ENCODE assay signal across 8 mouse cellular contexts in the genomic region with DNA sequence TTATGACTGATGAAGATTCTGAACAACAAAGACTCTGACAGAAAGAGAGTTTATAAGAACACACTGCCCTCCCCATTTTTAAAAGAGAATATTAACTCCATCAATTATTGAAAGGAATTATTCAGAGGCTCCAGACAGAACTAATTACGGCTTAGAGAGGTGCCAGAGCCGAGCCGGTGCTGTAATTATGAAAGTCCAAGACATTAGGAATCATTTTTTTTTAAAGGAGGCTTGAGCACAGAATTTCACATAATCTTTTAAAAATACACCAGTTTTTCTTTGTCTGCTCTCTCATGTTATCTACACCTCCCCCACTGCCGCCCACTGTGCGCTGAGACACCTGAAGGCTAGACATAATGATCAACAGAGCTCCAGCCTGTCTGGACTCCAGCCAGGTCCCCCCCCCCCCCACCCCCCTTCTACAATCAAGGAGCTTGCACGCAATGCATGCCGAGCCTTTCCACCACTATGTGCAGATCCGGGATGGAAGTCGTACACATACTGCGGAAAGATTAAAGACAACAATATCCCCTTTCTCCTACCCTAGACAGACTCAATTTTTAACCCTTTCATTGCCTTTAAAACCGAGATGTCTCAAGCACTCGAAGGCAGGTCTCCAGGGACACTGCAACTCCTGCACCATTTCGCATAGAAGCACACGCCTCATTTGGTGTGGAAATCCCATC.
DNase-seq lines count a peak whose midpoint lies in the region; ATAC-seq and TF ChIP-seq lines count a peak whose summit lies in the region.

No protein-coding gene starts in this region.

- peak overlapping the region; percentile 69 for H3K4me2 ChIP-seq in limb, embryonic 13.5 days (replicated peaks)
- H3K4me2 ChIP-seq in midbrain, embryonic 12.5 days (replicated peaks) = peak overlapping the region; percentile 60

- ATAC-seq in limb, embryonic 13.5 days (ENCODE audit: low FRiP score, low read depth) = peak; percentile 90
- peak; percentile 92 for ATAC-seq in midbrain, embryonic 12.5 days (ENCODE audit: low FRiP score, low read depth)

- H3K4me1 ChIP-seq in limb, embryonic 13.5 days = peaks cover 19% of the 10 kb centered on the region
- peaks cover 23% of the 10 kb centered on the region; the same call in 1 of the 2 replicates for H3K4me1 ChIP-seq in midbrain, embryonic 12.5 days
- H3K4me1 ChIP-seq in small intestine, adult 2 months (ENCODE audit: control insufficient read depth, insufficient read depth, insufficient read length, low read length) = no peaks in the 10 kb centered on the region

- under 1% methylated on average over 14 of the region's 14 CpGs for WGBS in limb, embryonic 13.5 days
- under 1% methylated on average over 14 of the region's 14 CpGs for WGBS in midbrain, embryonic 12.5 days
- WGBS in small intestine, adult 2 months = under 1% methylated on average over 14 of the region's 14 CpGs

- no peaks in the 10 kb centered on the region for H3K27me3 ChIP-seq in limb, embryonic 13.5 days
- H3K27me3 ChIP-seq in midbrain, embryonic 12.5 days = no peaks in the 10 kb centered on the region
- 0 out of 2 replicates have a peak, but pooled peaks cover 2% of the 10 kb centered on the region for H3K27me3 ChIP-seq in small intestine, adult 2 months (ENCODE audit: control insufficient read depth, insufficient read depth, low read length)

- H3K9me3 ChIP-seq in limb, embryonic 13.5 days = no peaks in the 10 kb centered on the region
- H3K9me3 ChIP-seq in midbrain, embryonic 12.5 days = no peaks in the 10 kb centered on the region

- H3K9ac ChIP-seq in limb, embryonic 13.5 days = peak overlapping the region; percentile 93
- H3K9ac ChIP-seq in midbrain, embryonic 12.5 days (replicated peaks) = peak overlapping the region; percentile 73

- H3K36me3 ChIP-seq in limb, embryonic 13.5 days = no peaks in the 10 kb centered on the region
- no peaks in the 10 kb centered on the region for H3K36me3 ChIP-seq in midbrain, embryonic 12.5 days
- H3K36me3 ChIP-seq in small intestine, adult 2 months (ENCODE audit: control insufficient read depth, insufficient read depth, low read length) = no peaks in the 10 kb centered on the region

- TF ChIP-seq CTCF in small intestine, adult 2 months (IDR thresholded peaks at IDR 0.05; ENCODE audit: extremely low read depth, insufficient read length, insufficient replicate concordance, low read depth, low read length) = no peak

- TF ChIP-seq POLR2A in small intestine, adult 2 months (IDR thresholded peaks at IDR 0.05; ENCODE audit: low read depth, low read length) = no peak

- peak; percentile 32 for DNase-seq in layer of hippocampus, adult 11-12 months (ENCODE audit: low spot score)
- no peak for DNase-seq in layer of hippocampus, adult 9-10 months (ENCODE audit: low spot score)
- peak; percentile 67 to 70 for DNase-seq in cerebellum, postnatal 36 days
- peak; percentile 38 to 53 for DNase-seq in heart, adult 18-20 months
- DNase-seq in kidney, adult 18-20 months = peak; percentile 47

- H3K4me3 ChIP-seq in limb, embryonic 13.5 days = peak overlapping the region; percentile 76
- peak overlapping the region; percentile 68 for H3K4me3 ChIP-seq in midbrain, embryonic 12.5 days
- peak overlapping the region; percentile 58 for H3K4me3 ChIP-seq in small intestine, adult 2 months (ENCODE audit: low read depth, low read length)

- H3K27ac ChIP-seq in limb, embryonic 13.5 days = peak overlapping the region; percentile 97
- peak overlapping the region; percentile 94 for H3K27ac ChIP-seq in midbrain, embryonic 12.5 days (replicated peaks)
- peak overlapping the region; percentile 32 for H3K27ac ChIP-seq in small intestine, adult 2 months (ENCODE audit: insufficient read depth, low read depth, low read length)

Comparison
In these comparisons a context has a peak if more than half of its experiments do, and no peak if none do; other contexts are left out.
1. H3K27ac ChIP-seq: peak in every context shown above with its lines; median percentile 97 in limb, embryonic 13.5 days; 94 in midbrain, embryonic 12.5 days; 32 in small intestine, adult 2 months.